Mouse (Mus musculus) testis, adult 2 months (tissue): ENCODE measurements at regions not wholly inside any gene's neighbourhood (a gene's known extent, or its start where the extent isn't known, plus 50 kb on each side); places are given as distances from the start of the nearest gene placed in this dataset.

Experiments
- CTCF ChIP-seq: fragments of 200-500 bp; IDR thresholded peaks from 2 replicates; pipeline ENCODE4 v1.5.1; 2012; ENCODE audit warnings: low read depth, mild to moderate bottlenecking, inconsistent platforms, low read length, moderate library complexity; ENCODE audit not compliant: control insufficient read depth, insufficient read depth, insufficient replicate concordance
- POLR2A ChIP-seq: fragments of 200-500 bp; IDR thresholded peaks from 2 replicates; pipeline ENCODE4 v1.6.1; 2012; ENCODE audit warnings: low read depth, mild to moderate bottlenecking, inconsistent platforms, low read length, moderate library complexity; ENCODE audit not compliant: control insufficient read depth

DNA sequence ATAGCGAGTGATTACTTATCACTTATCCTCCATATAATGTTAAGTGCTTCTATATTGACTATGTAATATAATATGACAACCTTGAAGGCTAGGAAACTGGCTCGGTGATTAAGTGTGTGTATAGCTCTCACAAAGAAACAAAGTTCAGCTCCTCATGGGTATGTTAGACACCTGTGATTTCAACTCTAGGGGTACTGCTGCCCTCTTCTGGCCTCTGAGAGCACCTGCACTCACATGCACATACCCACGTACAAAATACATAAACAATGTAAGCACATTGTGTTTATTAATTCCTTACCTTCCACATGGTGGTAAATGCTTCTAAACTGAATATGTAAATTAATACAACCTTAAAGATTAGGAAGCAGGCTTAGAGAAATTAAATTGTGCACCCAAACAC, 298.6 kb upstream of the Auts2 start:
- TF ChIP-seq POLR2A = no peak
- TF ChIP-seq CTCF = peak; percentile 29; the same call in 1 of the 2 replicates
